Mouse (Mus musculus): ENCODE measurements at regions not wholly inside any gene's neighbourhood (a gene's known extent, or its start where the extent isn't known, plus 50 kb on each side); places are given as distances from the start of the nearest gene placed in this dataset.

DNA sequence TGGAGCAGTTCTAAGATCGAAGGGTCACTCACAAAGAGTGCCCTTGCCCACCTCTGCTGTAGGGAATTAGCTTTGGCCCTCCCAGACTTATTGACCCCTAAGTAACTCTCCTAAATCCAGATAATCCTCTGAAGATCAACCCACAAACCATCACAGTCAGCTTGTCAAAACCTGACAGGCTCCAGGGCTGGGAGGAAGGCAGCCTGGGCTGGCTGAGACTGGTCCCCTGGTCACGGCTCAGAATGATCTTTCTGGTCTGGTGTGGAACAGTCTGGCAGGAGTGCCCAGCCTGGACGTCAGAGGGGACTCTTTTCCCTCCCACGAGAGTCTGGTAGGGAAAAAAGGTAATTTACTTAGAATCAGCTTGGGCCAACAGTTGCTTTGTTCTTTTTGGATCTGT is 99.0 kb upstream of the Haao start:
- in situ Hi-C loops (cut with MboI; ENCODE audit: low sequenced_read_pairs): no loop called here

- in situ Hi-C loops (cut with MboI; ENCODE audit: low sequenced_read_pairs): no loop called here
These were observed 91.6 kb upstream of the Haao start for GRCm38 (mm10) chr17:83939344-83939743.

DNA sequence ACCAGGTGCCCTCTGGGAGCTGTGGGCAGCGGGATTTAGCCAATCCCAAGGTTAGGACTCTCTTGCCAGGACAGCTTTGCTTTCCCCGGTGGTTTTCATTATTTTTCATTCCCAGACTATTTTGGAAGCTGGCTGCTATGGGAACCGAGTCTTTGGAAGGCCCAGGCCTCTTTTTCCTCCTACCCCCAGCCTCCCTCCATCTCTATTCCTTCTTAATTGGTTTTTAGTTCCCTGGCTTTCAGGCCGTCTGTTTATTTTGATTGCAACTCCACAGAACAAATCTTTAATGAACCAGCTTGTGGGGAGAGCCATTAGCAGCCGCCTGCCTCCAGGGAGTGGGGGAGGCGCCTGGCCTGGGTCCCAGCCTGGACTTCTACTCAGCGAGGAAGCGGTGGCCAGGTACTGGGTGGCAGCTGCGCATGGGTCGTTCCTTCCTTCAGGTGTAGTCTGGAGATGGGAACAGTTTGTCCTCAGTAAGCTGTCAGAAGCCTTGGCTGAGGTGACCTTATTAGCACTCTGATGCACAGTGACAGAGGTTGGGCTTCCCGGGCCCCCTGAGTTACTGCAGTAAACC is 91.0 kb upstream of the Haao start:
- in situ Hi-C loops (cut with MboI; ENCODE audit: low sequenced_read_pairs): no loop called here

- in situ Hi-C loops (cut with MboI; ENCODE audit: low sequenced_read_pairs): no loop called here
These were observed 89.8 kb upstream of the Haao start for GRCm38 (mm10) chr17:83937576-83937975.

GRCm38 (mm10) chr17:83936677-83937076 is 88.9 kb upstream of the Haao start:
- in situ Hi-C loops (cut with MboI; ENCODE audit: low sequenced_read_pairs): no loop called here

- in situ Hi-C loops (cut with MboI; ENCODE audit: low sequenced_read_pairs): no loop called here
These were observed 88.2 kb upstream of the Haao start for GRCm38 (mm10) chr17:83935969-83936368.

DNA sequence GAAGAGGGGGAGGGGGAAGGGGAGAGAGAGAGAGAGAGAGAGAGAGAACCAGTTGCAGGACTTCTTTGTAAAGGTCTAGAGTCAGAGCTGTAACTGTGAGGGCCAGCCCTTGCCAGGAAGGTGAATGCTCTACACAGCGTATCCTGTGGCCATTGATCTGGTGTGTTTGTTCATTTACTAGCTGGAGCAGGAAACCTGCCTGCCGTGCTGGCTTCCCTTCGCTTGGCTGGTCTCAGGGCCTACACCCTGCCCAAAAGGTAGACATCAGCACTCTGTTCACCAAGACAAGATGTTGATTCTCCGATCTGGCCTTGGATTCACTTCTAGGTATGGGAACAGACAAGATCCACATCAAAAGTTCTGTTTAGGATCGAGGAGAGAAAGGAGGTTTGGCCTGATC is 87.5 kb upstream of the Haao start:
- in situ Hi-C loops (cut with MboI; ENCODE audit: low sequenced_read_pairs): no loop called here

GRCm38 (mm10) chr17:83933743-83934142 is 86.0 kb upstream of the Haao start:
- in situ Hi-C loops (cut with MboI; ENCODE audit: low sequenced_read_pairs): no loop called here

DNA sequence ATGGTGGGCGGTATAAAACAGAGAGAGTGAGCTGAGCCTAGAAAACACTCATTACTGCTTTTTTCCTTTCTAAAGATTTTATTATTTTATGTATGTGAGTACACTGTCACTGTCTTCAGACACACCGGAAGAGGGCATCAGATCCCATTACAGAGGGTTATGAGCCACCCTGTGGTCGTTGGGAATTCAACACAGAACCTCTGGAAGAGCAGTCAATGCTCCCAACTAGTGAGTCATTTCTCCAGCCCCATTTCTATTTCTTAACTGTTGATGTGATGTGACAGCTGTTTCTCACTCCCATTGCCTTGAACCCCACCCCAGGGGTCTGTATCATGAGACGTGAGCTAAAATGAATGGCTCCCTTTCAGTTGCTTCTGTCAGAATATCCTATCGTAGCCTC is 82.6 kb upstream of the Haao start:
- in situ Hi-C loops (cut with MboI; ENCODE audit: low sequenced_read_pairs): no loop called here

DNA sequence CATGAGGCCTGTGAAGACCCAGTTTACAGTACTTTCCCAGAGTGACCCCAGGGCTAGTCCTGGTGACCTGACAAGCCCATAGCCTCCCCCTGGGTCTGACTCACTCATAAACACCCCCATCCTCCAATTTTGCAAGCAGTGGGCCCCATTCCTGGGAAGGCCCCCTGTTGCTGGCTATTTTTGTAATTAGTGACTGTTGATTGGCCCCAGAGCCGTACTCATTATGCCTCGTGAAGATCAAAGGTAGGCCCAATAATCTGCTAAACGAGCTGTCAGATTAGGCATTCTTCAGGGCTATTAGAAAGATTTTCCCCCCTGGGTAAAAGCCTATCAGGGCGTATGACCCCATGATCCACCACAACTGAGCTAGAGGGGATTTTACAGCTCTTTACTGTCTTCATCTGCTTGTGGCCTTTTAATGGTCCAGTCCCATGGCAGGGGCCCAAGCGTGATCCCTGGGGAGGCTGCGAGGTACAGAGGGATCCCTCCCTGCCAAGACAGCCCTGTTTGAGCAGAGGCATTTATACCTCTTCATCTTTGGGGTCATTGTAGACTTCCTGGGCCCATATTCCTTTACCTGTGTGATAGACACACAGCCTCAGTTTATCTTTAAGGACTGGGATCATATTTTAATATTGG is 80.1 kb upstream of the Haao start:
- in situ Hi-C loops (cut with MboI; ENCODE audit: low sequenced_read_pairs): no loop called here

DNA sequence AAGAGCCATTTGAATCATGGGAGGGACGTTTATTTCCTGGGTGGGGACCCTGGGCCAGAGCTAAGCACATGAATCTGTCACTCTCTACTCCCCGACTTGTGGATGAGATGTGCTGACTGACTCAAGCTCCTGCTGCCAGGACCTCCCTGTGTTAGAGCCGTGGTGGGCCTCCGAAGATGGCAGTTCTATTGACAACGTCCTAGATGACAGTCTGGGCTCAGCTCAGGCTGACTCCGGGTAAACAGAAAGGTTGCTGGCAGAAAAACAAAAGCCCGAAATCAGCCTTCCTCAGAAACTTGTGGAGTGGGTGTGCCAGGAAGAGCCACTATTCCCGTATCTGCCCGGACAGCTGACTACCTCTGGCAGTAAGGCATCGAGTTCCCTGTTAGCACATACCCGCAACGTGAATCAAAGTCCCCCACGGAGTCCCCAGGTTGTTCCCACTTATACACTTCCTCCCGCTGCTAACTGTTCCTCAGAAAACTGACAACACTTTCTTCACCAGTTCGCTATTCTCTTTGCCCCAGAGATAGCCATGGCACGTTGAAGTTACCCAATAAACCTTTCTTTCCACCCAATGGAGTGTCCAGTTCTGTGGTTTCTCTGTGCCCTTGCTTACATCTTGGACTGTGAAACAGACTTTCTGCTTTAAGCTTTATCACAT is 76.6 kb upstream of the Haao start:
- in situ Hi-C loops (cut with MboI; ENCODE audit: low sequenced_read_pairs): no loop called here

DNA sequence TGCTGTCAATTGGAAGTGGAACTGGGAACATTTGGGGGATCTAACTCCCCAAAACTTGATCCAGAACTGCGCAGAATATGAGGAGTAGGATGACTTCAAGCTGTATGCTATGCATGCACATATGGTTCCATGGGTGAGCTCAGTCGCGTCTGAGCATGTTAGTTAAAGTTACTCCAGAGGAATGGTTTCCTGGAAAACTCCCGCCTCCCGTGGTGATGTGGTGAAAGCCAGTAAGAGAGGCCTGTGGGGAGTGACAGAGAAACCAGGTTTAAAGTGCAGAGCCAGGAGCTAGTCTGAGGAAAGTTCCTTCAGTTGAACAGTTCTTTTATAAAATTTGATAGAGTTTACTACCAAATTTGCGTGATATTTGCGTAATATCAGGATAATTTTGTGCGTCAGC is 73.1 kb upstream of the Haao start:
- in situ Hi-C loops (cut with MboI; ENCODE audit: low sequenced_read_pairs): no loop called here

GRCm38 (mm10) chr17:83920225-83920624 is 72.5 kb upstream of the Haao start:
- in situ Hi-C loops (cut with MboI; ENCODE audit: low sequenced_read_pairs): no loop called here

GRCm38 (mm10) chr17:83918413-83919139 is 70.8 kb upstream of the Haao start:
- in situ Hi-C loops (cut with MboI; ENCODE audit: low sequenced_read_pairs): no loop called here

- in situ Hi-C loops (cut with MboI; ENCODE audit: low sequenced_read_pairs): no loop called here
These were observed 70.0 kb upstream of the Haao start for GRCm38 (mm10) chr17:83917781-83918180.

DNA sequence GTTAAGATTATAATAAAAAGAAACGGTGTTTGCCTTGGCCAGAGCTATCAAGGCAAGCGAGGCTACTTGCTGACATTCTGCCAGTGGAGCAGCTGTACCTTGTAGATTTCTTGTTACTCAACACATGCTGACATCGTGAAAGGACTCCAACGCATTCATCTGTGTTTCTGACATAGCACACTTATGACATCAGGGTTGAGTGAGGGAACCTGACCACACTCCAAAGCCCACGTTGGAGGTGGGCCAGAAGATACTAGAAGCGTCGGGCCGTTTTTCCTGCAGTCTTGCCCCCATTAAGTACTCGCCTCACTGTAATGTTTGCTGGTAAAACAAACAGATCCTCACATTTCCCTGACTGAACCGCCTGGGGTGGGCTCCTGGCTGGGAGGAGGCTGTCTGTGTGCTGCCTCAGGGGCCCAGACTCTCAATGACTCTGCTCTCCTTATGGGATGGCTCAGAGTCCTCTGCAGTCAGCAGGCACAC is 69.0 kb upstream of the Haao start:
- in situ Hi-C loops (cut with MboI; ENCODE audit: low sequenced_read_pairs): no loop called here

DNA sequence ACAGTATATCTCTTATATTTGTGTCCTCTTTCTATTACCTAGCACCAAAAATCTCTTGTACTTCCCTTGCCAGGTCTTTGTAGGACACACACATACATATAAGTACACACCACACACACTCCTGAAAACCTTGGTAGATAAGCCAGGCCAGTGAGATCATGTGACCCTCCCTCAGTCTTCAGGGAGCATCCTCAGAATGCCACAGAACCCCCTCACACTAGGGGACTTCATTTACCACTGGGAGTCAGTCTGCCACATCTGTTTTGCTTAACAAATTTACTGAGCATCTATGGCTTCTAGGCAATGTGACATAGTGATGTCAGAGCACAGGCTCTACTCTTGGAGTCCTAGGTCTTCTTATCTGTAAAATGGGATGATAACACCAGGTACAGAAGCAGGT is 67.3 kb upstream of the Haao start:
- in situ Hi-C loops (cut with MboI; ENCODE audit: low sequenced_read_pairs): no loop called here

DNA sequence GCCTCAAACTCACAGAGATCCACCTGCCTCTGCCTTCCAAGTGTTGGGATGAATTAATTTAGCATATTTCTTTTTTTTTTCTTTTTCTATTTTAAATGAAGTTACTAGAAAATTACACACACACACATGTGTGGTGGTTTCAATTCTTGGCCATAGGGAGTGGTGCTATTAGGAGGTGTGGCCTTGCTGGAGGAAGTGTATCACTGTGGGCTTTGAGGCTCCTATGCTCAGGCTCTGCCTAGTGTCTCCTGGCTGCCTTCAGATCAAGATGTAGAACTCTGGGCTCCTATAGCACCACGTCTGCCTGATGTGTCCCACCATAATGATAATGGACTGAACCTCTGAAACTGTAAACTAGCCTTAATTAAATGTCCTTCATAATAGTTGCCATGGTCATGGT is 66.8 kb upstream of the Haao start:
- in situ Hi-C loops (cut with MboI; ENCODE audit: low sequenced_read_pairs): no loop called here

DNA sequence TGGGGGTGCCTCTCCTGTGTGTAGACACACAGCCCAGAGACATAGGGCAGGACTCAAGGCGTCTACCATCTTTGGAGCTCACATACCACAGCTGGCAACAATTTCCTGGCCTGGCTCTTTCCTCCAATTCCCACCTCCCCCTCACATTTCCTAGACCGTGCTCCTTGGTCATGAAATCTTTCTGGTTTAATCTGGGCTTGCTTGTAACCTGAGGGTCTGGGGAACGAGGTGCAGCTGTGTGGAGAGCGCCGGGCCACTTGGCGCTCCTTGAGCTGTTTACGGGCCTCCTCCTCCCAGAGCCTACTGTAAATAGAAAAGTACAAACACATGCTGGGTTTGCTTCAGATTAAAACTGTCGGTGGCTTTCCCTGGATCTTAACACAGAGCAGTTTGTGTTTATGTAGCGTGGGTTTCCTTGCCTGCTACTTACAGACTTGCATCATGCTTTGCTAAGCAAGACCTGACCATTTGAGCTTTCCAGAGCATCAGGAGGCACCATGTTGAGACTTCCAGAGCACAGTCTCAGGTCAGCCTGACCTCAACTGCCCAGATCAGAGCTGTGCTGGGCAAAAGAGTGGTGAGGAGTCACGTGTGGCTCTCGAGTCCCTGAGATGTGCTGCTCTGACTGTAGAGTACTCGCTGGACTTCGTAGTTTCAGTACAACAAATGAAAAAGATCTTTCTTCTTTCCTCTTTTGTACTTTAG is 66.1 kb upstream of the Haao start:
- in situ Hi-C loops (cut with MboI; ENCODE audit: low sequenced_read_pairs): no loop called here

DNA sequence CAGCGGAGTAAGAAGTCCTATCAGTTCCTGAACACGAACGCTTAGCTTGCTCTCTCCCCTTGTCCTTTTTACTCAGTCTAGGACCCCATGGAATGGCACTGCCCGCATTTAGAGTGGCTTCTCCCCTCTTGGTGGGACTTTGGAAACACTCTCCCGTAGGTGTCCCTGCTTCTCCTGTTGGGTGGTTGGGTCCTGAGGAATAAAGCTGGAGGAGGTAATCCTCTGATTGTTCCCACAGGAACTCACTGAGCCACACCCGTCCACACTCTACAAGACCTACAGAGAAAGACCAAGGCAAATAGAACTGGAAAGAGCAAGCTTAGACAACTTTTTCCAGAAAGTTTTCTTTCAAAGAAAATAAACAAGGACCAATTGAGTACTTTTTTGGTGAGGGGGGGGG is 64.7 kb upstream of the Haao start:
- in situ Hi-C loops (cut with MboI; ENCODE audit: low sequenced_read_pairs): no loop called here

DNA sequence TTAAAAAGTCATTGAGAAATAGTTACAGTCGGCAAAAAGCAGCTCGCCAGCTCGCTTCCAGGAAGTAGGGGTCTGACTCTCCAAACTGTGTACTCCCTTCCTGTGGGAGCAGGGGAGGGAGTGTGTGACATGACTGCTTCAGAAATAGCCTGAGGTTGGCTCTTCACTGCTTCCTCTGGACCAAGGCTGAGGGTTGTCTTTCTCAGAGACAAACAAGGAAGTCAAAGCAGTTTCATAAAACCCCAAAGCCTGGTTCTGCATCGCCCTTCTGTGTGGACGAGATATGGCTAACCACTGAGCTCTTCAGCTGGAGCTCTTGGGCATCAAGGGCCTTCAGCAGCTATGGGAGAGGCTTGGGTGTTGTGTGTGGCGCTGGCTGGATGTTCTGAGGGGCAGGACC is 61.0 kb upstream of the Haao start:
- in situ Hi-C loops (cut with MboI; ENCODE audit: low sequenced_read_pairs): loop anchor here (10.0 kb wide), 1 partner anchor 286 kb away; no protein-coding TSS in a partner anchor

Data from CH12F3 (cell line).